Mouse (Mus musculus): ENCODE measurements around the gene Dock9.
A peak's percentile ranks its signal among the peaks of the same experiment; 100 is the strongest.

DNA sequence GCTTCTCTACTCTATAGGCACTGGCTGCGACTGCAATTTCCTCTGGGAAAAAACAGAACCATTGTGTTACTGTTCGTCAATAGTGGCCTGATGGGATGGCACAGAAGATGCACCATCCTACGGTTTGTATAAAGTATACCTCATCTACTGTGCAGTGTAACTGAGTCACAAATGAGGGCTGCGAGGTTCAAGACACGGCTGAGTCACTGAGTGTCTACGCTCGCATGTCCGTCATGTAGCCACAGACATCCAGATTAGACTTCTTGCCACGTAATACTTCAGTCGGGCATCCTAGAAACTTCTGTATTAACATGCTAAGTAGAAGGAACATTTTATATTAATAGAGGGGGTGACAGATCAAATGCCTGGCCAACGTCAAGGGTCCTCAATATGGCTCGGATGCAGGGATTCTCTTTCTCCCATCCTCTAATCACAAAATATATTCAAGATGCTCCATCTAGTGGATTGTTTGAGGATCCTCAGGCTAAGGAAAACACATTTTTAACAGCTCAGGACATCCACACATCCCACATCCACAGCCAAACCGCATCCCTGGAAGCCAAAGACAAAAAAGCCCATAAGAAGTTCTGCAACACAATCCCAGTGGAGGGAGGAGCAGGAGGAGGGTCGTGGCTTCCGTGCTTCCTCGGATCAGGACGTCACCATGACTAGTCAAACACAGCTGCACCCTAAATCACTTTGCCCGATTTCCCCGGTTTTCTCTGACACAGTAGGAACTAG lies 44.8 kb downstream of the Dock9 start:
- TF ChIP-seq CTCF (IDR thresholded peaks at IDR 0.05) (peak; percentile 80), POLR2A (IDR thresholded peaks at IDR 0.05; ENCODE audit: insufficient read depth, low read depth, low read length) (no peak)
